Mouse (Mus musculus) cerebellum, adult 18-20 months (tissue): ENCODE data around the gene Olfr811.

ENCODE experiments used
- DNase-seq, 2 experiments: peaks; one replicate each; pipeline ENCODE4 v3.0.0; 2021

Olfr811 gene

DNA sequence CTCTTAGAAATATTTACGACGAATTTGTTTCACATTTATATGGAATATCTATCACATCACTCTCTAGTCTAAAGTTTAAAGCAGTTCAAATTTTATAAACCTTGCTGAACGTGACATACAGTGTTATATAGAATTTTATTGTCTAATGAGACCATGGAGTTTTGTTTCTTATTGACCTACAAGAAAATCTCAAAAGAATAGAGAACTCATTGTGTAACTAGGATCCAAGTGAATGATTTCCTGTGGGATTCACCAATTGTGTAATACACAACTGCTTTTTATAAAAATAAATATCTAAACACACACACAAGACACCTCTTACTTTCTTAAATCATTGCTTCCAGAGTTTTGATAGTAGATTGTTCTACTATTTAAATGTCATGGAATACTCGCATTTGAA lies at the start of gene Olfr811:
TSS of gene Olfr811 (minus strand) at position 101 of the 400 bp plus-strand sequence.
- DNase-seq = no peak

- no peak for DNase-seq
Observed at GRCm38 (mm10) chr10:129847343-129847742, 43.1 kb upstream of the Olfr811 start.

- DNase-seq = no peak
Observed at GRCm38 (mm10) chr10:129845994-129846393, 41.8 kb upstream of the Olfr811 start, which contains the start of gene Olfr812. TSS of gene Olfr812 (minus strand) at chr10:129846094.

GRCm38 (mm10) chr10:129794817-129795216 lies 9.4 kb downstream of the Olfr811 start, which contains the start of gene Olfr810:
TSS of gene Olfr810 (minus strand) at chr10:129794917.
- DNase-seq = no peak

DNA sequence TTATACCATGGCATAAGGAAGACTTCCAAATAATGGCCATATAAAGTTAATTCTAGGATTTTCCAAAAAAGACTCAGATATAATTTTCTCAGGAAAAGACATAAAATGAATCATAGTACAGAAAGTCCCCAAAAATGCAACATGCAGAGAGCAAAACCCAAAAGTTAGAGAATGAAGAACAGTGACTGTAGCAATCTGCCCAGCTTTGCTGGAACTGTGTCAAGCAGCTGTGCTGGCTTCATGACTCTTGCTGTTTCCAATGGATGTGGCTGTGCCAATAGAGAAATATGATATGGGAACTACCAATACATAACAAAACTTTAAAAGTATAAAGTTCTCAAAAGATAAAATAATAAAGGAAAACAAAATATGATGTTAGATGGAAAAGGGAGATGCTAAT lies 26.1 kb downstream of the Olfr811 start:
- no peak for DNase-seq

DNA sequence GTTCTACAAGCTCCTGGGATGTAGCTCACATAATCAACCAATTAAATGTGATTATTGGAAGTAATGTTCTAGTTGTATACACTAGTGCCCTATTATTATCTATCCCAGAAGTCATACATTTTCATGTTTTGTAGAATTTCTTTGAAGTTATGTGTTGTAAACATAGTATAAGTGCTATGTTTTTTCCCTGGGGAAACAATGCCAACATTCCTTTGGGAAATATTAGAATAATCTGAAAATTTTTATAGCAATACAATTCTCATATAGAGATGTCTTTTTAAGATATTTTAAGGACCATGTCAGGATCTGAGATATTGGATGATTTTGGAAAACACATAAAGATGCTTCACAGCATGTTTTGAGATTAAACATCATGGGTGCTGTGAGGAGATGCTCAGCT lies 29.9 kb downstream of the Olfr811 start, which contains the start of gene Olfr809:
TSS of gene Olfr809 (plus strand) at position 301 of the 400 bp plus-strand sequence.
- no peak for DNase-seq

DNA sequence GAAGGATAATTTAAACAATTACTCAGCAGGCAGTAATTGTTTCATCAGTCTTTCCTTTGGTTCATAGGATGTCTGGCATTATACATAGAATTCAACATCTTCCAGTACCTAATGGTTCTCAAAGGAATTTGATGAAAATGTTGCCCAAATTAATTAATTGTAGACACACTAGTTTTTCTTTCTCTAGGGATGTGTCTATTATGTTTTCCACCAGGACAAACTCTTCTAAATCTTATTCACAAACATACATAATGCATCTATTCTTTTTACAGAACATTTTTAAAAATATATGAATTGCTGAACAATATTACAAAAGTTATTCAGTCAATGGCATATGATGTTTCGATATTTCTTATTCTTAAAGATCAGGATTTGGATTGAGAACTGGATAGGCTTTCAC lies 39.0 kb downstream of the Olfr811 start, which contains the start of gene Olfr808:
TSS of gene Olfr808 (plus strand) at position 301 of the 400 bp plus-strand sequence.
- no peak for DNase-seq

- DNase-seq = no peak
Observed at GRCm38 (mm10) chr10:129757693-129758092, 46.5 kb downstream of the Olfr811 start, which contains the start of gene Olfr807. TSS of gene Olfr807 (minus strand) at chr10:129757793.
